Mouse (Mus musculus): ENCODE data around the gene Tead4. TPM values are rescaled to one million over a fixed set of nuclear protein-coding genes. Genes with fewer than 3 reads are reported as not detected.
"Not testable (repeated sequence)": the region's sequence is repeated elsewhere in the genome, so short reads cannot be mapped to it uniquely, and the experiment has no call there.

The Tead4 gene
- polyA plus RNA-seq, 2 experiments from 2014 or later: not detected

DNA sequence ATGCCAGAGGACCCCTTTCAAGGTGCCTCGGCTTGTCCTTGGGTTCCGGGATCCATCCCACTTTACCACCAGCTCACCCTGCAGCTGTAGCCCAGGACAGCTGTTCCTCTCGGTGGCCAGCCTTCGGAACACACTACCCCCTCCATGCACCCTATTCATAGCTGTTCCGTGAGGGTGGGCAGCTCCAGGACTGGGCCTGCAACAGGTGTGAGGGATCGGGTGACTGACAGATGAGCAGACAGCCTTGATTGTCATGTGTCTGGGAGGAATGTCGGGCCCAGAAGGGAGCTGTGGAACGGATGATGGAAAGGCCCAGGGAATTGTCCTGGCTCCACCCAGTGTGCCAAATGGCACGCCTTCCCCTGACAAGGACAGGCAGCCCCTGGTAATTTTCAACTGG lies 64.0 kb downstream of the Tead4 start:
- no peak for ATAC-seq

DNA sequence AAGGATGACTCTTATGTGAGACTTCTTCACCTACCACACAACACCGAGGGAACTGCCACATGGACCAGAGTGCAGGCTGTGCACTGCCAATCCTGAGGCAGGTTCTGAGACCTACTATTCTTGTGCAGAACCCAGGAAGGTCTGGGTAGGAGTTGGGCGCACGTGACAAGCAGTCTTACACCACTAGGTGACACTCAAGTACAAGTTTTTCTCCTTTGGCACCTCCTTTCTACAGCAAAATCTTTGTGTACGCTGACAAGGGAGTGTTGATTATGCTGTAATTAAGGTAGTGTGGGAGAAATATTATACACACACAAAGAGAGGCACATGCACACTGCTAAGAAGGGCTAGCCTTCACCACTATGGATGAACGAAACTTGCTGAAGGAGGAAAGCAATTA lies 66.4 kb downstream of the Tead4 start:
- ATAC-seq: no peak

DNA sequence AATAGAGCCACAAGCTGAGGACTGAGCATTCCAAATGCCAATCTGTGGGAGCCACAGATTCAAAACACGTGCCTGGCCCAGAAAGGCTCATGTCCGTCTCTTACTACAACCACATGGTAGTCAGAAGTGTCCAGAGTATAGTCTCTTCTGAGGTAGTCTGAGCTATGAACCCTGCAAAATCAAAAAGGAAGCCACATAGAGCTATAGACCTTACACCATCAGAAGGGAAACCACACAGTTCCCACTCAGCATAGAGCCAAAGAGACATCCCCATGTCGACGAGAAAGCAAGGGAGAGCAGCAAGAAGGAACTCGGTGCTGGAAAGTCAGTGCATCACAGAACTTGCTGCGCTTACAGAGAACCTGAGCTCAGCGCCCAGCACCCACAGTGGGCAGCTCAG lies 68.4 kb downstream of the Tead4 start:
- ATAC-seq: no peak

DNA sequence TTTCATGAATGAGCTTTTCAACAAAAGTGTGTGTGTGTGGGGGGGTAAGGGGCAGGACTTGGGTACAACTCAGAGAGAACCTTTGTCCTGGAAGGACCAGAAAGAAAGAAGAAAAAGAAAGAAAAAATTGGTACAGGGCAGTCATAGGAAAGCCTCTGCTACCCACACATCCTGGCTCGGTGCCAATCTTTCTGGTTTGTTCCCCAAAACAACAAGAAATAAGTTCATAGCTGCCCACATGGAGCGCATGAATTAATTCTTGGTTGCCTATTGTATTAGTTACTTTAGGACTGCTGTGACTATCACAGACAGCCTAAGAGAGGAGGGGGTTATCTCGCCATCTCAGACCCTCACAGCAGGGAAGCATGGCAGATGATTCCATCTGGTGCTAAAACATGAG lies 68.9 kb downstream of the Tead4 start:
- ATAC-seq: no peak

DNA sequence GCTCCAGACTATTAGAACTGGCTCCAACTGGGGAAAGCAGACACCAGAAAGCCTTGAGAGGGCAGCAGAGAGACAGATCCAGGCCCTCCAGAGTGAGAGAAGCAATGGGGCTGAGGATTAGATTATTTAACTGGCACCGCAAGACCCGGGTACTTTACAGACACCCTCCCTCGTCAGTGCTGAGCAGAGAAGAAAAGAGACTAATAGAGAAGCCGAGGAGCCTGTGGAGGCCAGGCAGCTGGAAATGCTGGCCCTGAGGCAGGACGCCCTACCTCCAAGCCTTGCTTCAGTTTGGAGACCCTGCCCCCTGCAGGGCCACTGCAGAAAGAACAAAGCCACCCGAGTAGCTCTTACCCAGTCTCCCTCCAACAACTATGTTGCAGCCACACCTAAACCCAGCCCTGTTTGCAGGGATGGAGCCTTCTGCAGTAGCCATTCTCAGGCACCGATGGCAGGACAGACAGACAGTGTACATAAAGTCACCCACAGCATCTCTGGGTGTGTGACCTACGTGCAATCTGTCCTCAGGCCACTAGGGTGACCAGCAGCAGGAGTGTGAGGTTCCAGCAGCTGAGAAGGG lies 73.1 kb downstream of the Tead4 start:
- no peak for ATAC-seq

DNA sequence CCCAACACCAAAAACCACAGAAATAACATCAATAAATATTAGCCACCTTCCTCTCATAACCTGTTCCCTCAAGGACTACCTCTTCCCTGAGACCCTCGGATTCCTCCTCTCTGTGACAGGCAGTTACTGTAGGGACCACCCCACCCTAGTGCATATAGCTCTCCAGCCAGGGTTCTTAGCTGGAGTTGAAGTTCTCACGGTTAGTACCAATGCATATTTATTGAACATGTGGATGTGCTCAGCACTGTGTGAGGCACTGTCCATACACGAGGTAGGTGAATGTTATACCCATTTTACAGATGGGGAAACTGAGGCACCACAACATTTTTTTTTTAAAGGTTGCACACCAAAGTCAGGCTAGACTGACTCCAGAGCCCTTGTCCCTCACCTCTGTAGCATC lies 73.7 kb downstream of the Tead4 start:
- ATAC-seq: no peak

DNA sequence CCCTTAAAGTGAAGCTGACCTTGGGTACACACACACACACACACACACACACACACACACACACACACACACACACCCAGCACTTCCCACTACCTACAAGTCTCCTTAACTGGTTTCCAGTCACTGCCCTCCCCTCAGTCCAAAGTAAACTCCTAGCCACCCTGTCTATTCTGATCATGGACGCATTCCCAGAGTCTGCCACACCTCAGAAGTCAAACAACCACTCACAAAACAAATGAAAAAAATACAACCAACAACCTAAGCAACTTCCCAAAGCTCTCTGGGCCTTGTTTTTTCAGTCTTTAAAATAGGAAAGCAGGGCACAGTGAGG lies 74.8 kb downstream of the Tead4 start:
- no peak for ATAC-seq

DNA sequence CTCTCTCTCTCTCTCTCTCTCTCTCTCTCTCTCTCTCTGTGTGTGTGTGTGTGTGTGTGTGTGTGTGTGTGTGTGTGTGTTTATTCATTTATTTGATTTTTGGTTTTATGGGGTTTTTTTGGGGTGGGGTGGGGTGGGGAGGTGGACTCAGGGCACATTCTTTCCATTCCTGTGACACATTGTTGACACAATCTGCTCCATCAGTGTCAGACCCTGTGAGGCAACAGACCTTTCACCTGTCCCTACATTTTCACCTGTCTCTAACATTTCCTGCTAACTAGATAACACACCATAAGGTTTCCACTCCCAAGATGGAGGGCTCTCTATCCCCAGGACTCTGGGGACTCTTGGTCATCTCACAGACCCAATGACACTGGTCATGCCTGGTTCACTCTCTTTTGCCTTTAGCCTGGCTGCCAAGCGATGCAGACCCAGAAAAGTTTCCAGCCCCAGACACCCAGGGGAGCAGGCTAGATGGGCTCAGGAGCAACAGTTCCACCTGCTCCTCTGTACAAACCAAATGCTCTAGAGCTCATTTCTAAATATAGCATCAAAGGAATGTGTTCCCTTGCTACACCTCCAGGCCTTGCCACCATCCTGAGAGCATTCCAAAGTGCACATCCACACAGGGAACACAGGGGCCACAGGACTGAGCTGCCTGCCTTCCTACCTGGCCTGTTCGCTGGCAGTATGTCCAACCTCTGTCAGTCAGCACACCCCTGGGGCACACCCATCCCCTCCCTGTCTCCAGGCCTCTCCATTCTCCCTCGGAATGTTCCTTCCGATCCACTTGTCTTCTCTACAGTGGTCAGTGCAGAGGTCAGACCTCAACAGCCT lies 75.4 kb downstream of the Tead4 start:
- ATAC-seq: no peak

DNA sequence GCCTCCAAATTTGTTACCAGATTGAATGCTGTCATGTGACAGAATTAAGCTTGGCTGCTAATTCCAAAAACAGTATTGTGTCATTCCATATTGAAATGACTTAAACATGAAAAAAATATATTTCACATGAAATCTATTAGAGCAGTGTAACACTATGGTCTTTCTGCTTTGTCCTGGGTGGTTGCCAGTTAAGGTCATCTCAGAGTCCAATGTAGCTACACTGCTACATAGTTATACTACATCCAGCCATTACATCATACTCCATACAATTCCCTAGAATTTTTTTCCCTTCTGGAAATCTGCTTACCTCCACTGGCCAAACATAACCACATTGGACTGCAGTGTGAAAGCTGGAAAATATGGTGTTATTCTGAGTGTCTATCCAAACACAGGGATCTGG lies 77.5 kb downstream of the Tead4 start:
- ATAC-seq: no peak

DNA sequence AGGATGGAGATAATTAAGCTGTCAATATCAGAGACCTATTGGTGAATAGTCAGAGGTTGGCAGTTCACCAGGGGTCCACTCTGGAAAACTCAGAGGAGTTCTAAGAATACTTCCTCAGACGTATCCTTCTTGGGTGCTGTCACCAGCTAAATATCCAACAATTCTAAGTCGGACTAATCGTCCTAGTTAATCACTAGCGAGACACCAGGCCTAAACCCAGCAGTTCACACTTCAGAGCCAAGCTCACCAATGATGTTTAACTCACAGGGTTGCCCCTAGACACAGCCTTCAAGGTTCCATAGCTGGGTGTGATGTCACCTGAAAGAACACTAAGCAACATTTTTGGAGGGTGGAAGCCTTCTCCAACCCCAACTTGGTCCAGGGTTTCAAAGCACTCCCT lies 85.6 kb downstream of the Tead4 start:
- not testable (repeated sequence) for ATAC-seq

DNA sequence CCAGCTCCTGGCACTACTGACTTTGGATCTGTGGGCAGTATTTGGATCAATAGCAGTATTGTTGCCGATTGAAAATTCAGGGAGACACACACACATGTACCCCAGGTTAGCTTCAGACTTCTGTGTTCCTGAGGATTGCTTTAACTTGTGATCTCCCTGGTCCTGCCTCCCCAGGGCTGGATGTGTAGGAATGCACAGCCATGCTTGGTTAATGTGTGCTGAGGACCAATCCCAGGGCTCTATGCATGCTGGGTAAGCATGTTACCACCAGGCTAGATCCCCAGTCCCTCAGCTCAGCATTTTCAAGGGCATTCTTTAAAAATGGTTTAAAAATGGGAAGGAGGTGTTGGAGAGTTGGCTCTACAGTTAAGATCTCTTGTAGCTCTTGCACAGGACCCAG lies 91.4 kb downstream of the Tead4 start:
- ATAC-seq: not testable (repeated sequence)

DNA sequence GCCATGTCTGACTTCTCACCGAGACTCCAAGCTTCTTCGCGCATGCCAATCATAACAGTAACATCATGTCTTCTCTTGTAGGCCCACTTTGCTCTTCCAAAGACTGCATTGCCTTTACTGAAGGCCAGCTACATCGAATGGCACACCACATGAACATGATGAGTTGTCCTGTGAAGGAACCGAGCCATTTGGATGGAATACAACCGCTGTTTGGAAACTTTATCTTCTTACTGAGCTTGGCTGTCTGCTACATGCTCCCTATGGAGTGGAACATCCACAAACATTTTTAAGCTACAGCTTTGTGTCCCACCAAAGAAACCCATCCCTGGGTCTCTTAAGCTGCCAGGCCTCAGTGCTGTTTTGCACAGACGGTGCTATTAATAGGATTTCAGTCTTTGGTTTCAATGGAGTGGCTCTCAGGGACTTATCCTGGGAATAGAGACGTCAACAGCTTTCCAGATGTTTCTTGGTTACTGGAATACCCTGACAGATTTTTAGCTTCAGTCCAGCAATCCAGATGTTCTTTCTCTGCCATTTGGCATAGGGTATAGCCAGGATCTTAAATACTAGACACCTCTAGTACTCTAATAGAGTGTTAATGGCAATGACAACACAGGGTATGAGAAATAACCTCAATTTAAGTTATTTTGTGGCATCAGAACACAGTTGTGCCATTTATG lies 92.0 kb downstream of the Tead4 start:
- no peak for ATAC-seq

DNA sequence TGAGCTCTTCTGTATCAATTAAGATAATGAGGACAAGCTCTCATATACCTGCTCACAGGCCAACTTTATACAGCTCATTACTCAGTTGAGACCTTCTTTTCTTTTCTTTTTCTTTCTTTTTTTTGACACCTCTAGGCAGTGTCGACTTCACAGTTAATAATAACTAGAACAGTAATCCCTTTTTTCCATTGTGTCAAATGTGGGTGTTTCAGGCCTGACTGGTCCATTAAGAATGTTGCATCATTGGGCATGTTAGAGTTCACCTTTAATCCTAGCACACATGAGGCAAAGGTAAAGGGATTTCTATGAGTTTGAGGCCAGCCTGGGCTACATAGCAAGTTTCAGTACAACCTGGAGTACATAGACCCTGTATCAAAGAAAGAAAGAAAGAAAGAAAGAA lies 97.1 kb downstream of the Tead4 start:
- no peak for ATAC-seq

DNA sequence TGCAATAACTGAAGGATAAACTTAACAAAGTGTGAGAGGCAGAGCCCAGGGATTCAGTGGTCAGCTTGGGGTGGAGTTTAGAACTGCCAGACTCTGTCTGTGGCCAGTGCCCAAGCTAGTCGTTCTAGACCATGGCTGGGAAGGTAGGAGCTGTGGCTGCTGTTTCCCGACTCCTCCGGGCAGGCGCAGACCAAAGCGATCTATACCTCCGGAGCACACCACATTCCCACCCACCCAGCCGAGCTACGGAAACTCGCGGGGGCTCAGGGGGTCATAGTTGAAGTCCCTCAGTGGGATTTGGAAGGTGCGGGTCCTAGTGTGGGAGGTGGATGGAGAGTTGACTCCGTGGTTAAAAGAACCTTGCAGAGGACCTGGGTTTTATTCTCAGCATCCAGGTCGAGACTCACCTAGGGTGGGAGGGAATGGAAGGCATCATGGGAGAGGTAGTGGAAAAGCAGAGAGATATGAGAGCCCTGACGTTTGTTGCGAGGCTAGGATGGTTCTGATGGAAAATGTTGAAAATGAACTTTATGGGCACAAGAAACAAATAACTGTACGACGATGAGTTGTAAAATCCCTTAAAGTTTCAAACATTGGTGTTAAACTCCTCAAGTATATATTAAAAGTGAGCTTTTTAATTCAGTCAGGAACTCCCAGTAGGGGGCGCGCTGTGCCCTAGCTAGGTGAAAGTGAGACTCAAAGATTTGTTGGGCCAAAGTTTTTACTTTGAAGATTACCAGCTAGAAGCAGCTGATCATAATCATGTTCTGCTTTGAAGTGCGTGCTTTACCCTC lies 99.6 kb downstream of the Tead4 start:
- peak; percentile 15 for ATAC-seq

DNA sequence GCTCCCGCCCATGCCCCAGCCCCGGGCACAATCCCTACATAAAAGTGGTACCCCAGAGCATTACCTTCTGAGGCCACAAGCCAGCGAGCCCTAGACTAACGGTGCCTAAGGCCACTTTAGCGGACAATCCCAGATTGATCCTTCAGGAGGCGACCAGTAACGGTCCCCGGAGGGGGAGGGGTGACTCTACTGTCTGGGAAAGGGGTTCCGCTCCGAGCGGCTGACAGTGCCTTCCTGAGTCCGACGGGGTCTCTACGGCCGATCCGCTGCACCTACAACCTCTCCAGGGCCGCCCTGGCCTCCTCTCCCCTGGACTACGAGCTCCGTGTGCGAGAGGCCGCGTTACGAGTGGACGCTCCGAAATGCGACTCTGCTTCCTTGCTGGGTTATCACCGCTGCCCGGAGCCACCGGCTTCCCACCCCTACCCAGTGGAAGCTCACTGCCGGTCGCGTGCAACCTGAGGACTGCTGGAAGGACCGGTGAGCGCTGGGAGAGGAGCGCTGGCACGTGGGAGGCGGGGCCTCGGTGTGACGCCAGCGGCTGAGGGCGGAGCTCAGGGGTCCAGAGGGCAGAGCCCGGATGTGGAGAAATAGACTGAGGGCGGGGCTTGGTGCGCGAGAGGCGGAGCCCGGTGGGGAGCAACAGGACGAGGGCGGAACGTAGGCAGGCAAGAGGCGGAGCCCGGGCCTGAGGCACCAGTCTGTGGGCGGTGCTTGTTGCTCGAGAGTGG lies 100.3 kb downstream of the Tead4 start:
- peak; percentile 99 for ATAC-seq

DNA sequence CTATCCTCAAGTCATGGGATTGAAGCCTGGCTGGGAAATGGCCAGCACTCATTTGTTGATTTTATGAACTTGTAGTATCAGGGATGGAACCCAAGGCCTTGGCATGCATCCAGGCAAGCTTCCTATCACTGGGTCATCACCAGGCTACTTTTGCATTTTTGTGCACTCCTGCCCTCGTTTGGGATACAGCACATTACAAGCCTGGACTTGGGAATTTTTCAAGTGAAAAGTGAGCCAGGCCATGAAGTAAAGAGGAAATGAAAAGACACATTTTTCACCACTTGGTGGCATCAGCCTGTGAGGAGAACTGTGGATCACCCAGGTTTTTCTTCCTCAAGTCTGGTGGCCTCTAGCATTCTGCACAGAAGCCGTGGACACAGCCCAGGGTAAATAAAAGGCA lies 117.1 kb downstream of the Tead4 start:
- ATAC-seq: no peak

DNA sequence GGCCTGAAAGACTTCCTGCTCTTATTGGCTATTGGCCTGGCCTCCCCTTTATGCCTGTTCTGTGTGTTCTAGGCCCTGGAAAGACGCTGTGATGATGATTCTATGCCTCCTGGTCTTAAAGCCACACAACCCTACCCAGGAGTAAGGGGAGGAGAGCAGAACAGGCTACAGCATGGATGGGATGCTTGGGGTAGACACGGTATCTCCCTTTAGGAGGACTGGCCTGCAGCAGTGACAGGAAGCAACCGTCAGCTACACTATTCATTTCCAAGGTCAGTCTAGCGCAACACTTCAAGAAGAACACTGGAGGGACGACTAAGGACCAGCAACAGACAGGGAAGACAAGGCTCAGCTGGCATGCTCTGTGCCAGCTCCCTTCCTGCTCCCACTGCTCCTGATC lies 119.4 kb downstream of the Tead4 start:
- ATAC-seq: no peak

DNA sequence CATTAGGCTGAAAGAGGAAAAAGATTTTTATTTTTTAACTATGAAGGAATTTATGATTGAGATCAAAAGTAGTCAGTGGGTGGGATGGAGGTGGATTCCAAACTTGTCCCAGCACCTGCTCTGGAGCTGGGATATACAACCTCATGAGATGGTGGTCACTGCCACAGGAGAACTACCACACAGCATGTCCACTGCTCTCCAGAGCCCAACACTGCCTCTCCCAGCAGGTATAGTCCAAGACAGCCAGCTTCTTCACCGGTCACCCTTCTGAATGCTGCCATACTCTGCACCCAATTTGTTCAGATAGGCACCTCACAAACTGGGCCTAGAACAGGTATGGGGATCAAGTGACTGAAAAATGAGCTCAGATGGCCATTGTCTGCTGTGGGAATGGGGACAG lies 121.0 kb downstream of the Tead4 start:
- no peak for ATAC-seq

DNA sequence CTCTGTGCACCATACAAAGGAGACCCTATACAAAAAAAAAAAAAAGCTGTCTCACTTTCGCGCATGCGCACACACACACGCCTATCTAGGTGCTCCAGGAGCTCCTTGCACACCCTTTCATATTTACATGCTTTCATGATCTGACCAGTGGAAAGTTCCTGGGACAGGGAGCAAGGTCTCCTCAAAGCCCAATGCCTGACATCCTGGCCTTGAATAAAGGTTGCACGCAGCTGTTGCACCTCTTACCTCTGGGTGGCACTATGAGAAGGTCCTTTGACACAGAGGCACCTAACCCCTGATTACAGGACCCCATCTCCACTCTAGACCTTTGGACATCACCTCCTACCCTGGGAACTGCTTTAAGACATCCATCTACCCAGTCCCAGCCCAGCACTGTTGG lies 121.4 kb downstream of the Tead4 start:
- ATAC-seq: no peak

DNA sequence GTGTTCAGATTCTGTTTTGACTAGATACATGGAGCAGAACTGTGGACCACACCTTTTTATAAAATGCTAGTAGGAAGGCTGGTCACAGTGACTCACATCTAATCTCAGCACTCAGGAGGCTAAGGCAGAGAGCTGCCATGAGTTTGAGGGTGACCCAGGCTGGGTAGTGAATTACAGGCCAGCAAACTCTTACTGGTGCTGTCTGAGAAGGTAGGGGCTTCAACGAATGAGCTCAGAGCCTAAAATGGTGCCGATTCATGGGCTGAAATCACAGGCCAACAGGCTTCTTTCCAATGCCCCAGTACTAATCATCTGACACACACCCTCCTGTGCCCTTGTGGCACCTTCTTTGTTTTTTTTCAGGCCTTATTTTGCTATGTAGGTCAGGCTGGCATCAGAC lies 121.9 kb downstream of the Tead4 start:
- ATAC-seq: no peak
